Mouse (Mus musculus): Measurements from ENCODE around the gene Zfhx3.

- no peak for TF ChIP-seq POLR2A (IDR thresholded peaks at IDR 0.05; ENCODE audit: borderline replicate concordance, control insufficient read depth, low read depth, low read length)
- TF ChIP-seq CTCF (IDR thresholded peaks at IDR 0.05; ENCODE audit: control insufficient read depth, insufficient read depth, low read length) = no peak
Measured at GRCm38 (mm10) chr8:107998874-107999273, 56.4 kb downstream of the Zfhx3 start.
